Mouse (Mus musculus) hindbrain, embryonic 12.5 days (tissue): Measurements from ENCODE around the gene Dazap1. TPM values are rescaled to one million over a fixed set of nuclear protein-coding genes. Genes with fewer than 3 reads are reported as not detected.
"Not testable (repeated sequence)": the region's sequence is repeated elsewhere in the genome, so short reads cannot be mapped to it uniquely, and the experiment has no call there.

Source experiments
- ATAC-seq: fragments of 200-750 bp; cut with Nextera tagmentation; 2 replicates; pipeline ENCODE4 v1.8.0; 2017; ENCODE audit warnings: moderate TSS enrichment; ENCODE audit not compliant: low FRiP score
- H3K27ac ChIP-seq: fragments of 300-500 bp; sonication (generic); 2 replicates; pipeline ENCODE4 v1.5.1; 2016; ENCODE audit warnings: mild to moderate bottlenecking
- H3K27me3 ChIP-seq: fragments of 300-500 bp; sonication (generic); 2 replicates; pipeline ENCODE4 v1.6.1; 2016; ENCODE audit warnings: mild to moderate bottlenecking
- H3K36me3 ChIP-seq: fragments of 300-500 bp; sonication (generic); 2 replicates; pipeline ENCODE4 v1.6.1; 2016; ENCODE audit warnings: mild to moderate bottlenecking
- H3K4me1 ChIP-seq: fragments of 300-500 bp; sonication (generic); 2 replicates; pipeline ENCODE4 v1.6.1; 2016
- H3K4me2 ChIP-seq: fragments of 300-500 bp; sonication (generic); replicated peaks from 2 replicates; pipeline ENCODE4 v1.6.1; 2016; ENCODE audit warnings: mild to moderate bottlenecking
- H3K4me3 ChIP-seq: fragments of 300-500 bp; sonication (generic); 2 replicates; pipeline ENCODE4 v1.5.1; 2016; ENCODE audit warnings: mild to moderate bottlenecking
- H3K9ac ChIP-seq: fragments of 300-500 bp; sonication (generic); 2 replicates; pipeline ENCODE4 v1.6.1; 2016; ENCODE audit warnings: mild to moderate bottlenecking, moderate library complexity
- H3K9me3 ChIP-seq: fragments of 300-500 bp; sonication (generic); replicated peaks from 2 replicates; pipeline ENCODE4 v1.6.1; 2016; ENCODE audit warnings: mild to moderate bottlenecking
- WGBS: fragments of 180-500 bp; shearing (Covaris S2); methylation state at CpG from one replicate; pipeline ENCODE4 v1.1.7; 2016; 5-methylcytosine and 5-hydroxymethylcytosine counted together
- polyA plus RNA-seq: library from polyadenylated mRNA; unstranded; fragments of >200 nt; fragmentation: Nextera tagmentation; extraction: Ambion mirVana; gene quantifications from 2 replicates; pipeline ENCODE4 v1.2.1, GENCODE M21; 2016

Gene Dazap1
- polyA plus RNA-seq, 1 experiment from 2014 or later: 67.1 TPM

DNA sequence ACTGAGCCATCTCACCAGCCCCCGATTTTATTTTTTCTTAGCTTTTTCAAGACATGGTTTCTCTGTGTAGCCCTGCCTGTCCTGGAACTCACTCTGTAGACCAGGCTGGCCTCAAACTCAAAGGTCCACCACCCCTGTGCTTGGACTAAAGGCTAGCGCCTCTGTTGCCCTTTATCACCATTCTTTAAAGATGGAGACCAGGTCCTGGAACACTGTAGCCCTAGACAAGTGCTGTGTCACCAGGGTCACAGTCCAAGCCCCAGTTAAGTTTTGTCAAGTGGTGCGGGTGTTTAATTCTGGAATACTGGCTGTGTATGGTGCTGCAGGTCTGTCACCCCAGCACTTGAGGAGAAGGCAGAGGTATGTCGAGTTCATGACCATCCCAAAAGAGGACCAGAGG is 24.3 kb upstream of the Dazap1 start:
- ATAC-seq: no peak
- H3K4me2 ChIP-seq: no peak overlapping the region
- H3K4me1 ChIP-seq: peaks cover 17% of the 10 kb centered on the region
- H3K27me3 ChIP-seq: no peaks in the 10 kb centered on the region
- H3K36me3 ChIP-seq: peaks cover 97% of the 10 kb centered on the region
- no peak overlapping the region for H3K4me3 ChIP-seq
- WGBS: 90% methylated on average over 4 of the region's 4 CpGs
- H3K27ac ChIP-seq: no peak overlapping the region
- no peak overlapping the region for H3K9ac ChIP-seq
- no peaks in the 10 kb centered on the region for H3K9me3 ChIP-seq

DNA sequence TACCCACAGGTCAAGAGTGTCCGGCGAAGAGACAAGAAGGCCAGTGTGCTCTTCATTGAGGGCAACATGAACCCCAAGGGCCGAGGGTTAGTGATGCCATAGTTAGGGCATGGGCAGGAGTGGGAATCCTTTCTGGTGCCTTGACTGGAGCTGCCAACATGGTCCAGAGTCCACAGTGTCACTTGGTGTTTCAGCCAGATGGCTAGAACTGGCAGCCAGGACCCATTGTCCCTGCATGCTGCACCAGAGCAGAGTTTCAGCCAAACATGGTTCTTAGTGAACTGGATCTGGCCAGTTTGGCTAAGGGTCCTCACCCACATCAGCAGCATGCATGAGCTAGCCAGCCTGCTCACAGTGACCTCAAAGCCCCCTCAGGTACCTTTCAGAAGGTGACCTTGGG is 23.0 kb upstream of the Dazap1 start:
- Histone ChIP-seq H3K27ac (no peak overlapping the region), H3K36me3 (peaks cover 97% of the 10 kb centered on the region), H3K9ac (no peak overlapping the region), H3K4me2 (no peak overlapping the region), H3K4me1 (peaks cover 9% of the 10 kb centered on the region), H3K9me3 (no peaks in the 10 kb centered on the region), H3K4me3 (no peak overlapping the region), H3K27me3 (no peaks in the 10 kb centered on the region)
- no peak for ATAC-seq
- 86% methylated on average over 3 of the region's 3 CpGs for WGBS

DNA sequence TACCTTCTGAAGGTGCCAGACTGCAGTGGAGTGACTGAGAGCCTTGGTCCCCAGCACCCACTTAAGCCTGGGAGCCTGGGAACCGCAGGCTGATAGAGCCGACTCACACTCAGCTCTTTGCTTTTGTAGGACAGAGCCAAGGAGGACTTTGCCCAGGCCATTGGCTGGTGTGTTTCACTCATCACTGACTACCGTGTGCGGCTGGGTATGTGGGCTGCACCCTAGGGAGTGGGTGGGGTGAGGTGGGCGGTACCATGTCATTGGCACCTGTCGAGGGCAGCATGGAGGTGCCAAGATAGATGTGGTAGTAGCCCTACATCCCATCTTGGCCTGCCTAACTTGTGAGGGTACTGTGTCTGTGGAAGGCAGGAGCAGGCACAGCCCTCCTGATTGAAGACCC is 21.5 kb upstream of the Dazap1 start:
- no peak for ATAC-seq
- Histone ChIP-seq H3K36me3 (peaks cover 97% of the 10 kb centered on the region), H3K4me1 (no peaks in the 10 kb centered on the region), H3K4me2 (no peak overlapping the region), H3K9me3 (no peaks in the 10 kb centered on the region), H3K9ac (no peak overlapping the region), H3K27me3 (no peaks in the 10 kb centered on the region), H3K4me3 (no peak overlapping the region), H3K27ac (no peak overlapping the region)
- WGBS: 93% methylated on average over 6 of the region's 6 CpGs

DNA sequence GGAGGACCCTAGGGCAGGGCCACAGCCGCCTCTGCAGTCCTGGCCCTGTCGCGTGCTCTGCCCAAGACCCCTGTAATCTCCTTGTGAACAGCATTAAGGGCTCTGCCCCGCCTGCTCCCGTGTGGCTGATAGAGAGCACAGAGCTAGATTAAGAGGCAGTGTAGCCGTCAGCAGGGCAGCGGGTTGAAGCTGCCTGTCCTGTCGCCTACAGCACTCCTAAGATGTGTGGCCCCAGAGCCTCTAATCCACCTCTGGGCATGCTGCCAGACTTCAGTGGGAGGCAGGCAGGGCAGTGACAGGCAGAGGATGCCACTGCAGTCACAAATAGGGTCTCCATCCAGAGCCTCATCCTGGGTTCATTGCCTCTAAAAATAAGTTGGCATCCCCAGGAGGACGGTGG is 19.2 kb upstream of the Dazap1 start:
- Histone ChIP-seq H3K4me3 (no peak overlapping the region), H3K27me3 (no peaks in the 10 kb centered on the region), H3K4me2 (no peak overlapping the region), H3K9me3 (no peaks in the 10 kb centered on the region), H3K4me1 (peaks cover 3% of the 10 kb centered on the region; the same call in 1 of the 2 replicates), H3K9ac (no peak overlapping the region), H3K36me3 (peaks cover 76% of the 10 kb centered on the region), H3K27ac (no peak overlapping the region)
- WGBS: 76% methylated on average over 9 of the region's 9 CpGs
- ATAC-seq: no peak

DNA sequence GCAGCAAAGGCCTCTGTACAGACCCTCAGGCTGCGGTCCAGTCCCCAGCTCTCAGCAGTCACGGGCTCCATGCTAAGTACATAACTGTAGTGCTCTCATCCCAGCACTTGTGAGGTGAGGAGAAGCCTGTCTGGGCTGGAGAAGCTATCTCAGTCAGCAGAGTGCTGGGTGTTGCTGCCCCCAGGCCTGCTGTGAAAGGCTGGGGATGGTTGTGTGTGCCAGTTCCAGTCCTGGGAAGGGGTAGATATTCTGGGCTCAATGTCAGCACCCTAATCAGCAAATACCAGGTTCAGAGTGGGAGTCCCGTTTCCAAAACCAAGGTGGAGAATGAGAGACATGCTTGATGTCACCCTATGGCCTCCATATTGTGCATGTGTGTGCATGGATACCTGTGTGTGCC is 18.7 kb upstream of the Dazap1 start:
- ATAC-seq: no peak
- Histone ChIP-seq H3K27me3 (no peaks in the 10 kb centered on the region), H3K4me2 (no peak overlapping the region), H3K9ac (no peak overlapping the region), H3K4me1 (peaks cover 3% of the 10 kb centered on the region; the same call in 1 of the 2 replicates), H3K4me3 (no peak overlapping the region), H3K9me3 (no peaks in the 10 kb centered on the region), H3K27ac (no peak overlapping the region), H3K36me3 (peaks cover 71% of the 10 kb centered on the region)
- 86% methylated on average over 3 of the region's 3 CpGs for WGBS

DNA sequence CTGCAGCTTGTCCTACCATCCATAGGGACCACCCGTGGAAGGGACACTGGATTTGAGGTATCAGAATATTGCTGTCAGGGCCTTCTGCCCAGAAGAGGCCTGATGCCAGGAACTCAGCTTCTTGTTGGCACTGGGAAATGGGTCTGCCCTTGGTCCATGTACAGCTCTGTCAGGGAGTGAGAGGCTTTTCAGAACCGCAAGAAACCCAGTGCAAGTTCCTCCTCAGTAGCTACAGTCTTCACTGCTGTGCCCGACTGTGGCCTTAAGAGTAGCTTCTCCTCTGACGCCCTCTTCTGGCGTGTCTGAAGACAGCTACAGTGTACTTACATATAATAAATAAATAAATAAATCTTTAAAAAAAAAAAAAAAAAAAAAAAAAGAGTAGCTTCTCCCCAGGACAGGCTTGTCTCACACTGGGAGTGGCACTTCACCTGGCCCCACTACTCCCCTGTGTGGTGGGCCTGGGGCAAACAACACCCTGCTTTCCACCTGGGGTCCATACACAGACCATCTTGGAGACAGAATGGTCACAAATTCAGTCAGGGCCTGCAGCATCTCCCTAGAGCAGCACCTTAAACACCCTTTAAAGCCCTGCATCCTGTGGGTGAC is 16.4 kb upstream of the Dazap1 start:
- Histone ChIP-seq H3K4me2 (no peak overlapping the region), H3K27me3 (no peaks in the 10 kb centered on the region), H3K4me1 (peaks cover 7% of the 10 kb centered on the region), H3K36me3 (peaks cover 49% of the 10 kb centered on the region), H3K9me3 (no peaks in the 10 kb centered on the region), H3K27ac (peak overlapping the region; percentile 31; the same call in 1 of the 2 replicates), H3K4me3 (no peak overlapping the region), H3K9ac (peak overlapping the region; percentile 32; the same call in 1 of the 2 replicates)
- 42% methylated on average over 5 of the region's 5 CpGs for WGBS
- ATAC-seq: no peak

DNA sequence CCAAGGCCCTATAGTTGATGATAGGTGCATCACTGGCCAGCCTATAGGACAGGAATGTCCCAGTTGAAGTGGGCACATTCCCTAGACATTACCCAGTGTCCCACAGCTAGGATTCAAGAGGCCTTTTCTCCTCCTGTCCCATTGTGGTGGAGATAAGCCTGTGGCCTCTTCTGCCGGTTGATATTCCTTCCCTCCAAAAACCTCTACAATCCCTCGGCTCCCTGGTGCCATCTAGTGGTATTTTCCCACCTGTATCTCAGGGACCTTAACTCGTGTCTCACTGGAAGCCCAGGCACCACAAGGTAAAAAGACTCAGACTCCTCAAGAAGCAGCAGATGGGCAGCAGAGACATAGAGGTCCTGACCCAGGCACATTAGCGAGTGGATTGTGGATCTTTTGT is 15.7 kb upstream of the Dazap1 start:
- Histone ChIP-seq H3K27me3 (no peaks in the 10 kb centered on the region), H3K9ac (peak overlapping the region; percentile 32; the same call in 1 of the 2 replicates), H3K27ac (peak overlapping the region; percentile 31; the same call in 1 of the 2 replicates), H3K4me2 (no peak overlapping the region), H3K4me3 (no peak overlapping the region), H3K36me3 (peaks cover 42% of the 10 kb centered on the region), H3K4me1 (peaks cover 14% of the 10 kb centered on the region), H3K9me3 (no peaks in the 10 kb centered on the region)
- ATAC-seq: peak; percentile 26; the same call in 1 of the 2 replicates
- WGBS: 6% methylated on average over 4 of the region's 4 CpGs

DNA sequence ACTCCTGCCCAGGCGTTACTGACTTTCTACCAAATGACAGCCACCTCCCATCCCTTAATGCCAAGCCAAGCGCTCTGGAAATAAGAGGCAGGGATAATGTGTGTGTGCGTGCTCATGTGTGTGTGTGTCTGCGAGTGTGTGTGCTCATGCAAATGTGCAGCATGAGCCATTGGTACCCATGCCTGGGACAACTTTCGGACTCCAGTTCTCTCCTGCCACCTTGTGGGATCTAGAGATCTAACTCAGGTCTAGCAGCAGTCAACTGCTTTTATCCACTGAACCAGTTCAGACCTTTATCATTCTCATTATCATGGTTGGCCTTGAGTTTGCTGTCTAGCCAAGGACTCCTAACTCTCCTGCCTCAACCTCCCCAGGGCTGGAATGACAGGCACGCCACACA is 13.4 kb upstream of the Dazap1 start:
- Histone ChIP-seq H3K9ac (no peak overlapping the region), H3K4me1 (peaks cover 14% of the 10 kb centered on the region), H3K4me2 (no peak overlapping the region), H3K27me3 (no peaks in the 10 kb centered on the region), H3K9me3 (no peaks in the 10 kb centered on the region), H3K36me3 (peaks cover 23% of the 10 kb centered on the region), H3K27ac (no peak overlapping the region), H3K4me3 (no peak overlapping the region)
- WGBS: 51% methylated on average over 6 of the region's 6 CpGs
- no peak for ATAC-seq

DNA sequence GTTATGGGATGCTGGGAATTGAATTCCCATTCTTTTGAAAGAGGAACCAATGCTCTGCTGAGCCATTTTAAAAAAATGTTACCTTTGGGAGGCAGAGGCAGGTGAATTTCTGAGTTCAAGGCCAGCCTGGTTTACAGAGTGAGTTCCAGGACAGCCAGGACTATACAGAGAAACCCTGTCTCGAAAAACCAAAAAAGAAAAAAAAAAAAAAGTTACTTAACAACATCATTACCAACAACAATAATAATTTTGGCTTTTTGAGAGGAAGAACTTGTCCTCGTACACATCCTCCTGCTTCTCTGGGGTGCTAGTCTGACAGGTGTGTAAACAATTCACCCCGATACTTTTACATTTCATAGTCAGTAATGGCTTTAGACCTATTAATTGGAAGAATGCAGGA is 12.8 kb upstream of the Dazap1 start:
- Histone ChIP-seq H3K4me2 (peak overlapping the region; percentile 93), H3K36me3 (peaks cover 22% of the 10 kb centered on the region), H3K4me1 (peaks cover 14% of the 10 kb centered on the region), H3K4me3 (peak overlapping the region; percentile 72)
- WGBS: 52% methylated on average over 3 of the region's 3 CpGs
- H3K9me3 ChIP-seq, H3K9ac ChIP-seq, H3K27ac ChIP-seq, H3K27me3 ChIP-seq: not testable (repeated sequence)
- ATAC-seq: peak; percentile 1; the same call in 1 of the 2 replicates

DNA sequence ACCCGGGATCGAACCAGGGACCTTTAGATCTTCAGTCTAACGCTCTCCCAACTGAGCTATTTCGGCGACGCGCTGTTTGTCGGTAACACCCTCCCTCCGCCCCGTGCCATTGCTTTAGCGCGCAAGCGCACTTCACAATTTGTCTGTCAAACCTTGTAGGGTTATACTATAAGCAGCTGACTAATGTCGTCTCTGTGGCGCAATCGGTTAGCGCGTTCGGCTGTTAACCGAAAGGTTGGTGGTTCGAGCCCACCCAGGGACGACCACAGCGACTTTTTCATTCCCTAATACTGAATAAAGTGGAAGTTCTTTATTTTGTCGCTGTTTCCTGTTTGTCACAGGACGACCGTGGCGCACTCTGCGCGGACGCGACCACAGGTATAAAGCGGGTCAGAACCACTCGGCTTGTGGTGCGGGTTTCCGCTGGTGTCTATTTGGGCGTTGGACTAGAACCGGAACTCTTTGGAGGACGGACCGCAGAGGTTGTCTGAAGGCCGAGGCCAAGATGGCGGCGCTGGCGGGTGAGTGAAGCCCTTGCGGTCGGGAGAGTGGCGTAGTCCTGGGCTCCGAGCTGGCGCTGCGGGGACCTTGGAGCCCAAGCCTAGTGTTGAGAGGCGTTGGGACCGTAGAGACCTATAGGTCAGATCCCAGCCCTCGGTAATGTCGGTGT is 12.2 kb upstream of the Dazap1 start, which contains the start of gene Ndufs7:
Gene Ndufs7 (plus strand): TSS at position 151 of the 670 bp plus-strand sequence.
- H3K27me3 ChIP-seq: no peaks in the 10 kb centered on the region
- H3K4me3 ChIP-seq: peak within 1 kb of the TSS; percentile 72
- H3K9ac ChIP-seq: peak within 1 kb of the TSS; percentile 83
- H3K4me2 ChIP-seq: peak within 1 kb of the TSS; percentile 93
- ATAC-seq: peak; percentile 82
- no peaks in the 10 kb centered on the region for H3K9me3 ChIP-seq
- peaks cover 14% of the 10 kb centered on the region for H3K4me1 ChIP-seq
- peak within 1 kb of the TSS; percentile 89 for H3K27ac ChIP-seq
- peaks cover 22% of the 10 kb centered on the region for H3K36me3 ChIP-seq
- under 1% methylated on average over 53 of the region's 53 CpGs for WGBS

DNA sequence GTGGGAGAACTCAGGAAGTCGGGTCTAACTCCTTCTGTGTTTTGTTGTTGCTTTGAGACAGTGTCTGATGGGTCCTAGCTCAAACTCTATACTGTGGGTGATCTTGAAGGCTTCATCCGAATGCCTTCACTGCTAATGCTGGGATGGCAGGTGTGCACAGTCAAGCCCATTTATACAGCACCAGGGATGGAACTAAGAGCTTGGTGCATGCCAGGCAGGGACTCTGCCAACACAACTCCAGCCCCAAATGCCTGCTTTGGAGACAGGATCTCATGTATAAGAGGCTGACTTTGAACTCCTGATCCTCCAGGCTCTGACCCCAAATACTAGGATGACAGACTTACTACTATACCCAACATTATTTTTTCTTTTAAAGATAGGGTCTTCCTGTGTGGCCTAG is 11.2 kb upstream of the Dazap1 start:
- no peak for ATAC-seq
- Histone ChIP-seq H3K9me3 (no peaks in the 10 kb centered on the region), H3K27ac (peak overlapping the region; percentile 89), H3K4me1 (peaks cover 14% of the 10 kb centered on the region), H3K4me2 (peak overlapping the region; percentile 93), H3K27me3 (no peaks in the 10 kb centered on the region), H3K9ac (peak overlapping the region; percentile 83), H3K36me3 (peaks cover 24% of the 10 kb centered on the region), H3K4me3 (peak overlapping the region; percentile 72)
- WGBS: 44% methylated on average over 2 of the region's 2 CpGs

DNA sequence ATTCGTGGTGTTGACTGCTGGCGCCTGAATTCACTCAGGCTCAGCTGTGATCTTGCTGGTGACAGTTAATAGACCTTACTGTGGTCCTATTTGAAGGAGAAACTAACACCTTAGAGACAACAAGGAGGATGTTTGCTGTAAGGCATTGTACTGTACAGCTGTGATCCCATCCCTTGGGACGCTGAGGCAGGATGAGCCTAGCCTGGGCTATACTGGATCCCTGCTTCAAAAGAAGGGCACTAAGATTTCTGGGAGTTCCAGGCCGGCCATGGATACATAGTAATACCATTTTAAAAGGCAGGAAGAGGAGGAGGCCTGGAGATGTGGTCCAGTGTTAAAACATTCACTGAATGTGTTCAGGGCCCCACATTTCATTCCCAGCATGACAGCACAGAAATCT is 10.7 kb upstream of the Dazap1 start:
- peaks cover 29% of the 10 kb centered on the region for H3K36me3 ChIP-seq
- H3K27me3 ChIP-seq: no peaks in the 10 kb centered on the region
- peak overlapping the region; percentile 93 for H3K4me2 ChIP-seq
- peak overlapping the region; percentile 72; the same call in 1 of the 2 replicates for H3K4me3 ChIP-seq
- 90% methylated on average over 4 of the region's 4 CpGs for WGBS
- H3K9me3 ChIP-seq: no peaks in the 10 kb centered on the region
- ATAC-seq: no peak
- no peak overlapping the region for H3K27ac ChIP-seq
- peak overlapping the region; percentile 83 for H3K9ac ChIP-seq
- H3K4me1 ChIP-seq: peaks cover 11% of the 10 kb centered on the region

DNA sequence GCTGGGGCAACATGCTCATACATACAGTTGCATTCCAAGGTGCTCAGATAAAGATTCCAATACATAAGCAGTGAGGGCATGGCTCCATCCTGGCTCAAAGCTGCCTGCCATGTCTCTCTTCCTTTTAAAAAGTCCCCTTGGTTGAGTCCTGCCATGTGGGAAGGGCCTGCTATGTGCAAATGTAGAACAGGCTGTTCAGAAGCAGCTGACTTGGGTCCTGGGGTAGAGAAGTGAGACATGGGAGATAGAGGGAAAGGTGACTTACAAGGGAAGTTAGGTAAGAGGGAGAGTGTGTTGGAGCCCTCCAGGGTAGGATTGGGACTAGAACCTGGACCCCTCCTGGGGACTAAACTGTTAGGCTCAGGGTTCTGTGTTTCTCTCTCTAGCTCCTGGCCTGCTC is 9.3 kb upstream of the Dazap1 start:
- Histone ChIP-seq H3K27me3 (no peaks in the 10 kb centered on the region), H3K9ac (no peak overlapping the region), H3K27ac (no peak overlapping the region), H3K4me2 (no peak overlapping the region), H3K9me3 (no peaks in the 10 kb centered on the region), H3K36me3 (peaks cover 43% of the 10 kb centered on the region), H3K4me3 (no peak overlapping the region), H3K4me1 (peaks cover 17% of the 10 kb centered on the region)
- ATAC-seq: no peak
